Mouse (Mus musculus): ENCODE data around the gene Ncor2.

- TF ChIP-seq POLR2A (IDR thresholded peaks at IDR 0.05; ENCODE audit: control insufficient read depth, extremely low read depth, insufficient read depth, low read length, poor library complexity) (no peak), CTCF (IDR thresholded peaks at IDR 0.05; ENCODE audit: borderline replicate concordance, control insufficient read depth, extremely low read depth, insufficient read depth, low read length, poor library complexity) (no peak)
Measured at GRCm38 (mm10) chr5:125011166-125011565, 167.9 kb downstream of the Ncor2 start.

Data from thymus, adult 2 months (tissue).